Mouse (Mus musculus): ENCODE measurements around the gene Nell2.

GRCm38 (mm10) chr15:95333229-95333628 lies 195.1 kb downstream of the Nell2 start:
- TF ChIP-seq EP300 (IDR thresholded peaks at IDR 0.05; ENCODE audit: low read depth) (no peak), CTCF (IDR thresholded peaks at IDR 0.05; ENCODE audit: low read depth) (no peak)

Data from heart, postnatal 0 days (tissue).